Mouse (Mus musculus) neutrophil, adult 59 days (primary cell): ENCODE measurements around the gene Gm6377. TPM values are rescaled to one million over a fixed set of nuclear protein-coding genes. Genes with fewer than 3 reads are reported as not detected.

Source experiments
- total RNA-seq, 2 experiments: library from RNA; stranded (reverse); gene quantifications; 1 replicate in 1 of 2; 2 replicates in 1 of 2; pipeline ENCODE4 v1.2.4; 2023

Gm6377 gene
- 1 to 10 TPM; 3.3 to 7.2 TPM for total RNA-seq

GRCm38 (mm10) chrX:109196468-109196867, at the start of gene Gm6377:
TSS of gene Gm6377 (plus strand) at chrX:109196756.

Other genes with a start within 250 kb of the Gm6377 start
- 10 to 100 TPM in 1 of 2 experiments, 1 to 10 TPM in 1; 9.7 to 10.5 TPM for gene Hmgn5, start 183.4 kb upstream of the Gm6377 start, total RNA-seq
- 10 to 100 TPM; 46.8 to 78.4 TPM for gene Sh3bgrl, start 101.4 kb upstream of the Gm6377 start, total RNA-seq